Mouse (Mus musculus): ENCODE measurements around the gene H2-Ob. TPM values are rescaled to one million over a fixed set of nuclear protein-coding genes. Genes with fewer than 3 reads are reported as not detected.

The H2-Ob gene
- polyA plus RNA-seq, 1 experiment: 13.7 TPM

- Histone ChIP-seq H3K4me3 (ENCODE audit: low read depth, low read length) (no peak overlapping the region), H3K36me3 (ENCODE audit: control insufficient read depth, insufficient read depth, low read length) (no peaks in the 10 kb centered on the region), H3K27ac (ENCODE audit: insufficient read depth, low read depth, low read length) (peak overlapping the region; percentile 2; the same call in 1 of the 2 replicates), H3K27me3 (ENCODE audit: control insufficient read depth, insufficient read depth, low read length) (no peaks in the 10 kb centered on the region), H3K4me1 (ENCODE audit: control insufficient read depth, insufficient read depth, insufficient read length, low read length) (peaks cover 8% of the 10 kb centered on the region)
- TF ChIP-seq POLR2A (IDR thresholded peaks at IDR 0.05; ENCODE audit: low read depth, low read length) (no peak), CTCF (IDR thresholded peaks at IDR 0.05; ENCODE audit: extremely low read depth, insufficient read length, insufficient replicate concordance, low read depth, low read length) (no peak)
- 78% methylated on average over 3 of the region's 3 CpGs for WGBS
Measured at GRCm38 (mm10) chr17:34299356-34299755, 60.7 kb downstream of the H2-Ob start.

- Histone ChIP-seq H3K27me3 (ENCODE audit: control insufficient read depth, insufficient read depth, low read length) (no peaks in the 10 kb centered on the region), H3K4me3 (ENCODE audit: low read depth, low read length) (no peak overlapping the region), H3K4me1 (ENCODE audit: control insufficient read depth, insufficient read depth, insufficient read length, low read length) (peaks cover 13% of the 10 kb centered on the region), H3K36me3 (ENCODE audit: control insufficient read depth, insufficient read depth, low read length) (no peaks in the 10 kb centered on the region), H3K27ac (ENCODE audit: insufficient read depth, low read depth, low read length) (peak overlapping the region; percentile 18; the same call in 1 of the 2 replicates)
- TF ChIP-seq CTCF (IDR thresholded peaks at IDR 0.05; ENCODE audit: extremely low read depth, insufficient read length, insufficient replicate concordance, low read depth, low read length) (no peak), POLR2A (IDR thresholded peaks at IDR 0.05; ENCODE audit: low read depth, low read length) (no peak)
- 81% methylated on average over 8 of the region's 8 CpGs for WGBS
Measured at GRCm38 (mm10) chr17:34300071-34300470, 61.4 kb downstream of the H2-Ob start.

GRCm38 (mm10) chr17:34300691-34301566, 62.2 kb downstream of the H2-Ob start:
- Histone ChIP-seq H3K27me3 (ENCODE audit: control insufficient read depth, insufficient read depth, low read length) (no peaks in the 10 kb centered on the region), H3K4me1 (ENCODE audit: control insufficient read depth, insufficient read depth, insufficient read length, low read length) (peaks cover 12% of the 10 kb centered on the region), H3K36me3 (ENCODE audit: control insufficient read depth, insufficient read depth, low read length) (no peaks in the 10 kb centered on the region), H3K4me3 (ENCODE audit: low read depth, low read length) (peak overlapping the region; percentile 57), H3K27ac (ENCODE audit: insufficient read depth, low read depth, low read length) (peak overlapping the region; percentile 100)
- TF ChIP-seq CTCF (IDR thresholded peaks at IDR 0.05; ENCODE audit: extremely low read depth, insufficient read length, insufficient replicate concordance, low read depth, low read length): no peak
- peak; percentile 48; the same call in 1 of the 2 replicates for TF ChIP-seq POLR2A (IDR thresholded peaks at IDR 0.05; ENCODE audit: low read depth, low read length)
- WGBS: 21% methylated on average over 23 of the region's 23 CpGs

- no peak for TF ChIP-seq POLR2A (IDR thresholded peaks at IDR 0.05; ENCODE audit: low read depth, low read length)
- Histone ChIP-seq H3K36me3 (ENCODE audit: control insufficient read depth, insufficient read depth, low read length) (no peaks in the 10 kb centered on the region), H3K27ac (ENCODE audit: insufficient read depth, low read depth, low read length) (no peak overlapping the region), H3K27me3 (ENCODE audit: control insufficient read depth, insufficient read depth, low read length) (no peaks in the 10 kb centered on the region), H3K4me3 (ENCODE audit: low read depth, low read length) (no peak overlapping the region), H3K4me1 (ENCODE audit: control insufficient read depth, insufficient read depth, insufficient read length, low read length) (peaks cover 12% of the 10 kb centered on the region)
- WGBS: 92% methylated on average over 4 of the region's 4 CpGs
Measured at GRCm38 (mm10) chr17:34301670-34302190, 63.0 kb downstream of the H2-Ob start.

GRCm38 (mm10) chr17:34303789-34304188, 65.1 kb downstream of the H2-Ob start:
- peaks cover 12% of the 10 kb centered on the region for H3K4me1 ChIP-seq (ENCODE audit: control insufficient read depth, insufficient read depth, insufficient read length, low read length)
- H3K27ac ChIP-seq (ENCODE audit: insufficient read depth, low read depth, low read length): peak overlapping the region; percentile 89
- no peaks in the 10 kb centered on the region for H3K36me3 ChIP-seq (ENCODE audit: control insufficient read depth, insufficient read depth, low read length)
- H3K4me3 ChIP-seq (ENCODE audit: low read depth, low read length): no peak overlapping the region
- 89% methylated on average over 2 of the region's 2 CpGs for WGBS
- no peak for TF ChIP-seq CTCF (IDR thresholded peaks at IDR 0.05; ENCODE audit: extremely low read depth, insufficient read length, insufficient replicate concordance, low read depth, low read length)
- TF ChIP-seq POLR2A (IDR thresholded peaks at IDR 0.05; ENCODE audit: low read depth, low read length): no peak
- H3K27me3 ChIP-seq (ENCODE audit: control insufficient read depth, insufficient read depth, low read length): no peaks in the 10 kb centered on the region

Other genes starting within 250 kb of the H2-Ob start
- gene H2-K1, start 238.6 kb upstream of the H2-Ob start, polyA plus RNA-seq (2012; rRNA removed): 2,533 and 6,705 TPM in 2 replicates
- 15.5 and 29.9 TPM in 2 replicates for gene Ring1, start 214.2 kb upstream of the H2-Ob start, polyA plus RNA-seq (2012; rRNA removed)
- 52.4 and 75.8 TPM in 2 replicates for gene H2-Ke6, start 210.8 kb upstream of the H2-Ob start, polyA plus RNA-seq (2012; rRNA removed)
- gene Slc39a7, start 207.2 kb upstream of the H2-Ob start, polyA plus RNA-seq (2012; rRNA removed): 81.5 and 119 TPM in 2 replicates
- gene Rxrb, start 207.1 kb upstream of the H2-Ob start, polyA plus RNA-seq (2012; rRNA removed): 26.3 and 64.2 TPM in 2 replicates
- 0.90 and 2.4 TPM in 2 replicates for gene Col11a2, start 199.5 kb upstream of the H2-Ob start, polyA plus RNA-seq (2012; rRNA removed)
- gene H2-Oa, start 146.6 kb upstream of the H2-Ob start, polyA plus RNA-seq (2012; rRNA removed): 7.2 and 16.6 TPM in 2 replicates
- gene H2-DMa, start 119.4 kb upstream of the H2-Ob start, polyA plus RNA-seq (2012; rRNA removed): 35.4 and 169 TPM in 2 replicates
- 41.2 and 73.1 TPM in 2 replicates for gene Brd2, start 116.3 kb upstream of the H2-Ob start, polyA plus RNA-seq (2012; rRNA removed)
- gene H2-DMb2, start 95.6 kb upstream of the H2-Ob start, polyA plus RNA-seq (2012; rRNA removed): 12.7 and 25.4 TPM in 2 replicates
- 39.0 and 281 TPM in 2 replicates for gene H2-DMb1, start 85.8 kb upstream of the H2-Ob start, polyA plus RNA-seq (2012; rRNA removed)
- 35.1 and 100 TPM in 2 replicates for gene Tap1, start 51.4 kb upstream of the H2-Ob start, polyA plus RNA-seq (2012; rRNA removed)
- 112 and 204 TPM in 2 replicates for gene Psmb9, start 51.1 kb upstream of the H2-Ob start, polyA plus RNA-seq (2012; rRNA removed)
- 135 and 293 TPM in 2 replicates for gene Psmb8, start 41.2 kb upstream of the H2-Ob start, polyA plus RNA-seq (2012; rRNA removed)
- 30.4 and 66.1 TPM in 2 replicates for gene Tap2, start 35.4 kb upstream of the H2-Ob start, polyA plus RNA-seq (2012; rRNA removed)
- gene H2-Ab1, start 18.8 kb downstream of the H2-Ob start, polyA plus RNA-seq (2012; rRNA removed): 860 and 5,426 TPM in 2 replicates
- 155 and 792 TPM in 2 replicates for gene H2-Aa, start 48.9 kb downstream of the H2-Ob start, polyA plus RNA-seq (2012; rRNA removed)
- gene H2-Eb1, start 67.0 kb downstream of the H2-Ob start, polyA plus RNA-seq (2012; rRNA removed): 91.6 and 398 TPM in 2 replicates
- 0.44 and 1.2 TPM in 2 replicates for gene H2-Eb2, start 86.8 kb downstream of the H2-Ob start, polyA plus RNA-seq (2012; rRNA removed)
- gene Btnl2, start 115.9 kb downstream of the H2-Ob start, polyA plus RNA-seq (2012; rRNA removed): 43.4 and 105 TPM in 2 replicates
- 78.7 and 178 TPM in 2 replicates for gene Btnl1, start 138.2 kb downstream of the H2-Ob start, polyA plus RNA-seq (2012; rRNA removed)
- gene BC051142, start 159.9 kb downstream of the H2-Ob start, polyA plus RNA-seq (2012; rRNA removed): not detected in 2 replicates
- 19.3 and 61.4 TPM in 2 replicates for gene Btnl4, start 238.4 kb downstream of the H2-Ob start, polyA plus RNA-seq (2012; rRNA removed)